Mouse (Mus musculus) layer of hippocampus, adult 18-20 months (tissue): ENCODE measurements around the gene Plcd3. TPM values are rescaled to one million over a fixed set of nuclear protein-coding genes. Genes with fewer than 3 reads are reported as not detected.

ENCODE experiments used
- DNase-seq, 2 experiments: peaks; one replicate each; pipeline ENCODE4 v3.0.0; 2022; ENCODE audit warnings: low spot score in 2 of 2
- total RNA-seq, 2 experiments: library from RNA; stranded (reverse); gene quantifications; 2 replicates each; pipeline ENCODE4 v1.2.3; 2021

Plcd3 gene
- total RNA-seq, 2 experiments from 2014 or later, result 11.0 TPM

- DNase-seq, result no peak
These were observed 33.9 kb downstream of the Plcd3 start for GRCm38 (mm10) chr11:103067457-103068001.

- no peak for DNase-seq
These were observed 34.5 kb downstream of the Plcd3 start for GRCm38 (mm10) chr11:103067051-103067361.

GRCm38 (mm10) chr11:103066191-103067050 is 35.0 kb downstream of the Plcd3 start:
- no peak for DNase-seq

- DNase-seq, result no peak
These were observed 42.9 kb downstream of the Plcd3 start for GRCm38 (mm10) chr11:103058499-103059085.

GRCm38 (mm10) chr11:103056636-103057035 is 44.8 kb downstream of the Plcd3 start:
- DNase-seq, result no peak

- DNase-seq, result peak; percentile 62 to 92
These were observed 46.7 kb downstream of the Plcd3 start for GRCm38 (mm10) chr11:103054798-103055197.

GRCm38 (mm10) chr11:103053191-103054076 is 48.0 kb downstream of the Plcd3 start:
- DNase-seq, result no peak

- DNase-seq, result no peak
These were observed 49.4 kb downstream of the Plcd3 start for GRCm38 (mm10) chr11:103052078-103052477.

GRCm38 (mm10) chr11:103051249-103051691 is 50.2 kb downstream of the Plcd3 start:
- peak in 1 of 2 experiments; percentile 64 for DNase-seq

- DNase-seq, result no peak
These were observed 51.3 kb downstream of the Plcd3 start for GRCm38 (mm10) chr11:103050153-103050552.

- DNase-seq, result no peak
These were observed 51.8 kb downstream of the Plcd3 start for GRCm38 (mm10) chr11:103049611-103050010.

- DNase-seq, result no peak
These were observed 55.2 kb downstream of the Plcd3 start for GRCm38 (mm10) chr11:103046286-103046685.

- DNase-seq, result no peak
These were observed 57.5 kb downstream of the Plcd3 start for GRCm38 (mm10) chr11:103043982-103044381.

- no peak for DNase-seq
These were observed 58.6 kb downstream of the Plcd3 start for GRCm38 (mm10) chr11:103042828-103043227.

- DNase-seq, result peak in 1 of 2 experiments; percentile 79
These were observed 63.4 kb downstream of the Plcd3 start for GRCm38 (mm10) chr11:103038037-103038436.

GRCm38 (mm10) chr11:103036881-103037465 is 64.5 kb downstream of the Plcd3 start:
- DNase-seq, result no peak

GRCm38 (mm10) chr11:103035007-103035406 is 66.5 kb downstream of the Plcd3 start:
- DNase-seq, result no peak

- DNase-seq, result peak in 1 of 2 experiments; percentile 71
These were observed 68.4 kb downstream of the Plcd3 start for GRCm38 (mm10) chr11:103033030-103033429.

GRCm38 (mm10) chr11:103028176-103028891 is 73.1 kb downstream of the Plcd3 start, which contains the start of the genes Nmt1 and Dcakd:
Nmt1 (plus strand) TSS chr11:103028190.
Dcakd (minus strand) TSS chr11:103028333.
- peak; percentile 95 to 97 for DNase-seq

GRCm38 (mm10) chr11:103027570-103028175 is 73.8 kb downstream of the Plcd3 start:
- no peak for DNase-seq
